Mouse (Mus musculus) testis, postnatal 14 days (tissue): ENCODE measurements at regions not wholly inside any gene's neighbourhood (a gene's known extent, or its start where the extent isn't known, plus 50 kb on each side); places are given as distances from the start of the nearest gene placed in this dataset.

ENCODE experiments used
- DNase-seq: peaks from one replicate; pipeline ENCODE4 v3.0.0; 2021; ENCODE audit warnings: low spot score

- no peak for DNase-seq
These were observed 280.4 kb downstream of the Lyplal1 start for GRCm38 (mm10) chr1:185836632-185837281.

- peak; percentile 23 for DNase-seq
These were observed 274.6 kb downstream of the Lyplal1 start for GRCm38 (mm10) chr1:185842481-185842880.

DNA sequence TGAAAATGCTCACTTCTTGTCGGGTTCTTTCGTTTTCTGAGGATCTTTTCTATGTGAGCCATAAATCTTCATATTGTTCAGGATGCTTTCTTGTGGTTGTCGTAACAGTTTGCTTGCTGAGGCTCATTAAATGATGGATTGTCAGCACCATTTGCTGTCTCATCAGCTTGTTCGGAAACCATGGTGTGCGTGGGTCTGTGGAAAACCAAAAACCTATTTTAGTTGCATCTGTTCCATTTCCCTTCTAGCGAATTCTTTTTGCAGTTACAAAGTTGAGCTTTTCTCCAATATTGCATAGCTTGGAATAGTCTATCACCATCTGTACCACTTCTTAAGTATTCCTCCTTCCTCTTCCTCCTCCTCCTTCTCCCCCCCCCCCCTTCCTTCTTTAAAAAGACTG lies 269.9 kb downstream of the Lyplal1 start:
- DNase-seq = no peak

GRCm38 (mm10) chr1:185850590-185850989 lies 266.5 kb downstream of the Lyplal1 start:
- no peak for DNase-seq

GRCm38 (mm10) chr1:185851262-185851893 lies 265.7 kb downstream of the Lyplal1 start:
- DNase-seq = no peak

DNA sequence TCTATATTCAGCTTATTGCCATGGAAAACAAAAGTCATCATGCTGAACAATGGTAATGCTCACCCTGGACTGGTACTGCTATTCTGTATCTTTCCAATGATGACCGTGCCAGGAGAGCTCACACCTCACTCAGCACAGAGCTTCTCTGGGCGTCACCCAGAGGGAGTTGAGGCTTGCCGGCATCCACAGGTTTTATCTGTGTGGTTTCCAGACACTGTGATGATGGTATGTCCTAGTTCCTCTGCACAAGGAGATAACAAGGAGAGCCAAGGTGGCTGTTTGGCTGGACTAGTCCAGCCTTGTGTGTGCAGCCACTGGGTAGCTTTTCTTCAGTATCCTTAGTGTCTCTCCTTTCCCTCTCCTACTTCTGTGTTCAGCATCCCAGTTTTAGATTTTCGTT lies 255.4 kb downstream of the Lyplal1 start:
- DNase-seq = no peak

- no peak for DNase-seq
These were observed 251.2 kb downstream of the Lyplal1 start for GRCm38 (mm10) chr1:185865945-185866344.

DNA sequence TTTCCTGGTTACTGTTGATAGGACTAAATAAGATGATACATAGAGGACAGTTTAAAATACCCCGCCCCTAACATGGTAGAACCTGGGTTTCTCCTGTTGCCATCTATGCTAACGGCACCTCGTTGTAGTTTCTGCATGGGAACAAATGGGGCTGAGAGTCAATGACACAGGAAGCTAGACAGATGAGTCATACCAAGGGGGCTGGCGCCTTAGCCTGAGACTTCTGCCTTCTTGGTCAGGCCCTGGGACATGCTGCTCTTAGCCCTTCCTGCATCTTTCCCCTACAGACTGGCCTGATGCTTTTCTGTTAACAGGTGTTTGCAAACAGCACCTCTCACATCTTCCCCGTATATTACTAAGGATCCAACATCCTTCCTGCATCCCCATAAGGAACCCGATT lies 250.5 kb downstream of the Lyplal1 start:
- no peak for DNase-seq

DNA sequence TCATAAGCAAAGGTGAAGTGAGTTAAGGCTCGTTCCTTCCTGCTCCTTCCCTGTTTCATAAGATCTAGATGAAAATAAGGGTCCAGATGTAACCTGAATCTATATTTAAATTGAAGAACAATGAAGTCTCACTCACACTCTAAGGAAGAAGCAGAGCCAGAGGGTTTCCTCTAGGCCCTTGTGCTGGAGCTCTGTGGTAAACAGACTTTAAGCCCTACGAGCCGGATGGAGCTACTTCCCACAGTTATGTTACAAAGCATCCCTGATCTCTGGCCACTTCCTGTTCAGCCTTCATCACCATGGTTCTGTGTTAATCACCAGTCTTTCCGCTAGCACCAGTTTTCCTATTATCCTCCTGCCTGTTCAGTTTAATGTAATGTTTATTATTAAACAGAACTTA lies 250.1 kb downstream of the Lyplal1 start:
- no peak for DNase-seq

DNA sequence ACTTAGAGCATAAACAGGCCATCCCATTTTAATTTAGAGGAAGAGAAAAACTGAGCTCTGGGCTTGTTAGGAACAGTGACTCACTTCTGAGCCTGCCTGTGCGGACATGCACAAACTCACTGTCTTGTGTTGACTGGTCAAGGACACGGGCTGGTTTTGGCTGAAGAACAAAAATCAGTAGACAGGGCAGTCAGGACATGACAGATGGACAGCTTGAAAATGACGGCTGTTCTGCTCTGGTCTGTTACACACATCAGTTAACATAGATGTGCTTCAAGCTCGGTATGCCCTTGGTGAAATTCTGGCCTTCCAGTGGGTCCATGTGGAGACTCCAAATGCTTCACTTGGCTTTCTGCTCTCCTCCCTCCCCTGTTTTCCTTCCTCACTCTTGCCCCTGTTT lies 248.4 kb downstream of the Lyplal1 start:
- no peak for DNase-seq

DNA sequence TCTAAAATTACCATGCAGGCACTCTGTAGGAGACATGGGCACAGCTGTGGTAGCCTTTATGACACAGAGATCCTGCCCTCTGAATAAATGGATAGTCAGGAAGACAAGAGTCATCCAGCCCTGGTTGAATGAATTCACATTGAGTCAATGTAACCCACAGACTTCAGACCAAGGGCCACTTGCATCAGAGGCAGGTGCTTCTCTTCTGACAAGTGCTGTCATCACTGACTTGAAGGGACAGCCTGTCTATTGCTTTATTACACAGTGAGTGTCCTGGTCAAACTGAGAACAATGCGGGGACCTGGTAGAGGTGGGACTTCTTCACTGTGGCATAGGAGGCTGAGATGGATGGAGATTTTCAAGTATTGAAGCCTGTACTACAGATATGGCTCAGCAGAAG lies 230.1 kb downstream of the Lyplal1 start:
- DNase-seq = no peak

DNA sequence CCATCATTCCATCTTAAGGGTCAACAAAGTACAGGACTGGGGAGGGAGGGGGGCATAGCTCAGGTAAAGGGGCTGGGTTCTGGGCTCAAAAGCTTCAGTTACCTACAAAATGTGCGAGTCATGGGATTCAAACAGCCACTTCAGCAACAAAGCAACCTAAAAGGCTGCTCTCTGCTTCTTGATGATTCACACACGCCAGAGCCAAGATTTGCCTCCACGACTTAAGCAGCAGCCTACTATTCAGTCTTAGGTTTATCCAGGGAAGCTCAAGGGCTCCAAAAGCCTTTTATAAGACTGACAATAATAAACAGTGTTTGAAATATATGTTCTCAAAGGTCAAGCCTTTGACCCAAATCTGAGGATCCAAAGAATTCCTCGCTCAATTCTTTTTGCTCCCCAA lies 225.3 kb downstream of the Lyplal1 start:
- DNase-seq = no peak

DNA sequence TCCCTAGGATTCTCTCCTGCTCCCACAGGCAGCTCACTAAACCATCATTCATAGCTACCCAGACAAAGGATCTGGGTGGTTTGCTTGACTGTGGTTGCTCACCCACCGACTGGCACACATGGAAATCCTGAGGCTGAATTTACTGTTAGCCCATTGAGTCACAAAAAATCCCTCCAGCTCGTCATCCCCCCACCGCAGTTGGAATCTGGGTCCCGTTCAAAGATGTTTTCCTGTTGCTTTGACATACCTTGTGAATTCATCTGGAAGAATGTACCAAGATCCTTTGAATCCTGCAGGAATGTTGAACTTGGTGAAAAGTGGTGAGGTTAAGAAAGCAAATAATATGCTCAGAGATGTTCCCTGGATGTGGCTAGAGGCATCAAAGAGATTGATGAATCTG lies 223.7 kb downstream of the Lyplal1 start:
- DNase-seq = no peak

GRCm38 (mm10) chr1:185898475-185898874 lies 218.6 kb downstream of the Lyplal1 start:
- DNase-seq = no peak

DNA sequence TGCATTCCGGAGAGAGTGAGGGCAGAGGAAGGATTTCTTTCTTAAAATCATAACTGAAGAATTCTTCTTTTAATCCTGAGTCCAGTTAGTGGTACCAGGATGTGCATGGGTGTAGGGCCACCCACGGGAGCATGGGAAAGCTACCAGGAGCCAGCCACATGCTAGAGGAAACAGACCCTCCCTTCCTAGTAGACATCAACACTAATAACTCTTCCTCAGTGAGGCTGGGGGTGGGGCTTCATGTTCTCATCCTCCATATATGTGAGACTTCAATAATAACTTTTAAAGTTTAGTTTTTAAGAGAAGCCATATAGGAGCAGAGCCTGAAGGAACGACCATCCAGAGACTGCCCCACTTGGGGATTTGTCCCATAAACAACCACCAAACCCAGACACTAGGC lies 216.8 kb downstream of the Lyplal1 start:
- DNase-seq = no peak

GRCm38 (mm10) chr1:185902395-185902794 lies 214.7 kb downstream of the Lyplal1 start:
- DNase-seq = no peak

- no peak for DNase-seq
These were observed 211.4 kb downstream of the Lyplal1 start for GRCm38 (mm10) chr1:185905666-185906065.

DNA sequence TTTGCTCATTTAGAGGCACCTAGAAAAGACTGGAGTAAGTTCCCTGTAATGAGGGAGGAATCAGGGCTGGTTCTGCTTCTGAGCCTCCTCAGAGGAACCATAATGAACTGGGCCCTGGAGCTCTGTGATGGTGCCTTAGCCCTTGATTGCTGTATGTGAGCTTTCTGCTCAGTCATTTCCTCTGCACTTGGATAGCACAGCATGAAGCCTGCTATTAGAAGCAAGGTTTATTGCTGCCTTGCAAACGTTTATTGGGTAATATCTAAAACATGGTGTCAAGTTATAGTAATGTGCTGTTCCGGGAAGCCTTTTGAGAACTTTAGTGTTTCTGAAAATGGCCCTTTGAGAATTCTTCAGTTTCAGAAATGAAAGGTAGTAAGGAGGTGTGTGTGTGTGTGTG lies 201.5 kb downstream of the Lyplal1 start:
- no peak for DNase-seq

DNA sequence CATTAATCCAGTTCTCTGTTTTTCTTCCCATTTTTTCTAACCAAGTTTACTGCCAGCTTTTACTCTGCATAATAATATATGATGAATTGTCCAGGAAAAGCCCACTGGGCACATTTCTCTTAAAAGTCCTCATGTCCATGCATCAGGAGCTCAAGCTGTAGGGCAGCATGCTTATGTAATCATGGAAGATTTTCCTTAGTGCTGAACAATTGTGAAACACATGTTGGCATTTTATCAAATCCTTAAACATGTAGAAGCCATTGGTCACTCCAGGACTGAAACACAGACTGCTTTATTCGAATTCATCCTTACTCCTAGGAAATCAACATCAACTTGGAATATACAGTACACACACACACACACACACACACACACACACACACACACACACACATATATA lies 198.4 kb downstream of the Lyplal1 start:
- no peak for DNase-seq

GRCm38 (mm10) chr1:185923723-185924122 lies 193.4 kb downstream of the Lyplal1 start:
- no peak for DNase-seq

- no peak for DNase-seq
These were observed 188.1 kb downstream of the Lyplal1 start for GRCm38 (mm10) chr1:185929000-185929399.

DNA sequence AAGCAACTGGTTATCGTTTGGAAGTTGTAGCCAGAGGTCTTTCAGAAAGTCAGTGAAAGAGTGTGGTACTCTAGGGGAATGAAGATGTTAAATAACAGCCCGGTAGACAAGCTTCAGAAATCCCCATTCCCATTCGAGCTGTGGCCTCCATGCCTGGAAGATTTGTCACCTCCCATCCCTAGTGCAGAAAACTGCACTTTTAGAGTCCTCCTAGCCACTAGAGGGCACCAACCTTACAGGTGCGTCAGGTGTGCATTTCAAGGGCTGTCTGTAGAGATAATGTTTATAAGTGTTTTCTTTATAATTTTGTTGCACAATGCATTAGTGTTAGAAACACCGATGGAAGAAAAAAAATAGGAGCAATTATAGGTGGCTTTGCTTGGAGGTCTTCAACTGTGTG lies 187.3 kb downstream of the Lyplal1 start:
- DNase-seq = no peak

GRCm38 (mm10) chr1:185933623-185934022 lies 183.5 kb downstream of the Lyplal1 start:
- DNase-seq = no peak

DNA sequence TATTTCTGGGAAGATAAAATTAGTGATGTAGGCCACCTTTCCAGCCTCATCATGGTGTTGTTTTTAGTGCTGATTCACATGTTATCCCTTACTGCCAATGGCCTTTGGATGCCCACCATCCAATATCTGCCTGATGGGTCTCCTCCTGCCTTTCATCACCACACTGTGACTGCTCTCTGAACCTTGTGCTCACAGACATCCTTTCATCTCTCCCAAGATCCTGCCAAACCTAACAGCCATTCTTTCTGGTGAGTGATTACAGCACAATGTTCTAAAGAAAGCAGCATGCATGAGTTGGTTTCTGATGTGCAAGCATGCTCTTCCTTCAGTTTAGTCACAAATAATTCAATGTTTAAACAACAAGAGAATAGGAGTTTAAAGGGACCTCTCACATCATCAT lies 180.1 kb downstream of the Lyplal1 start:
- DNase-seq = no peak
